Mouse (Mus musculus) neural tube, embryonic 12.5 days (tissue): ENCODE measurements at regions not wholly inside any gene's neighbourhood (a gene's known extent, or its start where the extent isn't known, plus 50 kb on each side); places are given as distances from the start of the nearest gene placed in this dataset.

Experiments used
- ATAC-seq: fragments of 200-750 bp; cut with Nextera tagmentation; 2 replicates; pipeline ENCODE4 v1.8.0; 2017; ENCODE audit warnings: low read depth, mild to moderate bottlenecking, moderate TSS enrichment, moderate library complexity; ENCODE audit not compliant: low FRiP score
- H3K27ac ChIP-seq: fragments of 300-500 bp; sonication (generic); 2 replicates; pipeline ENCODE4 v1.5.1; 2016
- H3K27me3 ChIP-seq: fragments of 300-500 bp; sonication (generic); replicated peaks from 2 replicates; pipeline ENCODE4 v1.6.1; 2016; ENCODE audit warnings: mild to moderate bottlenecking
- H3K36me3 ChIP-seq: fragments of 300-500 bp; sonication (generic); 2 replicates; pipeline ENCODE4 v1.6.1; 2016; ENCODE audit warnings: mild to moderate bottlenecking
- H3K4me1 ChIP-seq: fragments of 300-500 bp; sonication (generic); 2 replicates; pipeline ENCODE4 v1.6.1; 2016
- H3K4me2 ChIP-seq: fragments of 300-500 bp; sonication (generic); replicated peaks from 2 replicates; pipeline ENCODE4 v1.6.1; 2016; ENCODE audit warnings: mild to moderate bottlenecking
- H3K4me3 ChIP-seq: fragments of 300-500 bp; sonication (generic); 2 replicates; pipeline ENCODE4 v1.5.1; 2016
- H3K9ac ChIP-seq: fragments of 300-500 bp; sonication (generic); 2 replicates; pipeline ENCODE4 v1.6.1; 2016; ENCODE audit warnings: mild to moderate bottlenecking
- H3K9me3 ChIP-seq: fragments of 300-500 bp; sonication (generic); 2 replicates; pipeline ENCODE4 v1.6.1; 2016; ENCODE audit warnings: mild to moderate bottlenecking
- WGBS: fragments of 180-500 bp; shearing (Covaris S2); methylation state at CpG from one replicate; pipeline ENCODE4 v1.1.7; 2016; 5-methylcytosine and 5-hydroxymethylcytosine counted together

GRCm38 (mm10) chr2:100814613-100815258 lies 809.8 kb upstream of the Rag2 start:
- H3K4me2 ChIP-seq, result no peak overlapping the region
- H3K36me3 ChIP-seq, result no peaks in the 10 kb centered on the region
- 76% methylated on average over 2 of the region's 2 CpGs for WGBS
- no peak overlapping the region for H3K4me3 ChIP-seq
- no peaks in the 10 kb centered on the region for H3K27me3 ChIP-seq
- no peaks in the 10 kb centered on the region for H3K4me1 ChIP-seq
- no peak overlapping the region for H3K27ac ChIP-seq
- no peak overlapping the region for H3K9ac ChIP-seq
- no peak for ATAC-seq
- H3K9me3 ChIP-seq, result no peaks in the 10 kb centered on the region

DNA sequence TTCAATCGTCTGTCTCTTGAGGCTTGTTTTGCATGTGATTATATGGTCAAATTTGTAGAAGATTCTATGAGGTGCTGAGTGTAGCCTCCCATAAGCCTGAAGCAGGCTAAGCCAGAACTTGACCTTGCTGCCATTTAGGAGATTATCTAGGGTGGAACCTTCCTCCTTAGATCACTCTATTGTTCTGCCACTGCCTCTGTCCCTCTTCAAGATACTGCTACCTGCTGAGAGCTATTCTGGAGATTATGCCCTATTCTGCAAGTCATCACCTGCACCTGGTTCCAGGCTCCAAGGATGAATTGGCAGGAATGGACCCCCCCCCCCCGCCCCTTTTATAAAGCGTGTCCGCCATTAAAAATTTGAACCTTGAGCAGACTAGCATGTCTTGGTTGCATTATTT lies 790.5 kb upstream of the Rag2 start:
- Histone ChIP-seq H3K27me3 (no peaks in the 10 kb centered on the region), H3K4me1 (no peaks in the 10 kb centered on the region), H3K9ac (no peak overlapping the region), H3K4me2 (no peak overlapping the region), H3K9me3 (no peaks in the 10 kb centered on the region), H3K27ac (no peak overlapping the region), H3K4me3 (no peak overlapping the region), H3K36me3 (no peaks in the 10 kb centered on the region)
- no peak for ATAC-seq
- whole genome bisulfite sequencing, result 83% methylated on average over 4 of the region's 4 CpGs

- Histone ChIP-seq H3K4me2 (no peak overlapping the region), H3K9ac (no peak overlapping the region), H3K9me3 (no peaks in the 10 kb centered on the region), H3K27me3 (no peaks in the 10 kb centered on the region), H3K4me1 (no peaks in the 10 kb centered on the region), H3K27ac (no peak overlapping the region), H3K4me3 (no peak overlapping the region), H3K36me3 (no peaks in the 10 kb centered on the region)
- ATAC-seq, result no peak
- 90% methylated on average over 2 of the region's 2 CpGs for WGBS
Measured at GRCm38 (mm10) chr2:100857772-100858171, 766.7 kb upstream of the Rag2 start.

GRCm38 (mm10) chr2:100865495-100865894 lies 759.0 kb upstream of the Rag2 start:
- no peaks in the 10 kb centered on the region for H3K4me1 ChIP-seq
- 81% methylated on average over 1 of the region's 1 CpGs for WGBS

More at GRCm38 (mm10) chr2:100865495-100865894, 759.0 kb upstream of the Rag2 start:
- H3K4me2 ChIP-seq, result no peak overlapping the region
- no peak overlapping the region for H3K27ac ChIP-seq
- no peak for ATAC-seq
- no peak overlapping the region for H3K9ac ChIP-seq
- no peaks in the 10 kb centered on the region for H3K9me3 ChIP-seq
- H3K36me3 ChIP-seq, result no peaks in the 10 kb centered on the region
- no peaks in the 10 kb centered on the region for H3K27me3 ChIP-seq
- H3K4me3 ChIP-seq, result no peak overlapping the region
